Mouse (Mus musculus): ENCODE results near the gene Tmem151a.

DNA sequence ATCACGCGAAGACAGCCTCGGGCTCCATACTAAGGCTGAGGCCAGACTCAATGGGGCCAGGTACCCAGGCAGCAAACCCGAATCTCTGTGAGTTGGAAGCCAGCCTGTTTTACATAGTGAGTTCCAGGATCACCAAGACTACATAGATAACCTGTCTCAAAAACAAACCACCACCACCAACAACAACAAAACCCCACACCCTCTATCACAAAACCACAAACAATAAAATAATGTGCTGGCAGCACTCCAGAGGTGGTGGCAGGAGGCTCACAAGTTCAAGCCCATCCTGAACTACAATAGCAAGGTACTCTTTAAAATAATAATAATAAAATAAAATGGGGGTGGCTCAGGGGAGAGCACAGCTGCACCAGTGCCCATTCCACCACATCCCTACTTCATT is 48.8 kb downstream of the Tmem151a start:
- TF ChIP-seq CTCF (IDR thresholded peaks at IDR 0.05; ENCODE audit: low read depth, low read length) = no peak
- no peak for TF ChIP-seq POLR2A (IDR thresholded peaks at IDR 0.05; ENCODE audit: borderline replicate concordance, low read depth, low read length)
